17 mouse cellular contexts compared by ENCODE assay signal in genomic region chr17:73986571-73986970, GRCm38 (mm10).
"Had no signal": no experiment of that assay in that cellular context is flagged by ENCODE, and none has a peak within 500 bp of the region (broad histone marks: within the 10 kb centered on the region; RNA-seq: fewer than 3 reads in every experiment).

No protein-coding gene starts in this region.

- H3K4me3 ChIP-seq: midbrain, embryonic 10.5 days; midbrain, embryonic 12.5 days; myocyte; neural tube, embryonic 13.5 days; neural tube, embryonic 15.5 days had no signal

- H3K27ac ChIP-seq: midbrain, embryonic 10.5 days; midbrain, embryonic 12.5 days; neural tube, embryonic 13.5 days; neural tube, embryonic 15.5 days had no signal

- H3K9me3 ChIP-seq: midbrain, embryonic 10.5 days; midbrain, embryonic 12.5 days; neural tube, embryonic 13.5 days; neural tube, embryonic 15.5 days had no signal

- H3K9ac ChIP-seq: lung, embryonic 14.5 days; midbrain, embryonic 12.5 days; neural tube, embryonic 13.5 days; neural tube, embryonic 15.5 days had no signal

- ATAC-seq: midbrain, embryonic 16.5 days had no signal

- H3K36me3 ChIP-seq: midbrain, embryonic 10.5 days; midbrain, embryonic 12.5 days; neural tube, embryonic 13.5 days; neural tube, embryonic 15.5 days had no signal

- H3K27me3 ChIP-seq: midbrain, embryonic 12.5 days; neural tube, embryonic 13.5 days; neural tube, embryonic 15.5 days had no signal

- H3K4me2 ChIP-seq: lung, embryonic 14.5 days; midbrain, embryonic 12.5 days; neural tube, embryonic 13.5 days; neural tube, embryonic 15.5 days had no signal

- H3K4me1 ChIP-seq: midbrain, embryonic 12.5 days; neural tube, embryonic 15.5 days had no signal

- DNase-seq: lung, embryonic 14.5 days; lung, postnatal 10 days; midbrain, embryonic 14.5 days; retina, postnatal 1 day; right cerebral cortex, adult 18-20 months; right cerebral cortex, postnatal 25 days; right cerebral cortex, postnatal 4 days; spleen, adult 18-20 months; thymus, adult 18-20 months; thymus, postnatal 14 days; thymus, postnatal 36 days had no signal
